Mouse (Mus musculus) kidney, adult 18-20 months (tissue): ENCODE measurements at regions not wholly inside any gene's neighbourhood (a gene's known extent, or its start where the extent isn't known, plus 50 kb on each side); places are given as distances from the start of the nearest gene placed in this dataset.

Experiments used
- DNase-seq: peaks from one replicate; pipeline ENCODE4 v3.0.0; 2021

DNA sequence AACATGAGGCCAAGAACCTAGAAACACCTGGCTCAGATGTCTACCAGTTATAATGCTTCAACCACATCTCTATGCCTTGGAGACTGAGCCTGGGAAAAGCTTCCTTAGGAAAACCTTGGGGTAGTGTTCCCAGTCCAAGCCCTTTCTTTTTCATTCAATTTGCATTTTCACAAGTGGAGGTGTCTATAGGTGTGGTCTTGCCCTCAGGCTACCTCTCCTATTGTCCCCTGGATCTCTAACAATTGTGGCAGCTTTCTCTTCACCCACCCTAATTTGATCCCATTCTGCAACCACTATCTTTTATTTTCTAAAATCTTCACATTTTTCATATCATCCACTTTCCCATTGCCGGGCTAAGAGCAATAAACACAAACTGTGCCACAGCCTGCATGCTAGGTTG lies 251.0 kb upstream of the Rbms1 start:
- DNase-seq: no peak

- DNase-seq: no peak
Observed at GRCm38 (mm10) chr2:61201387-61201786, 238.4 kb upstream of the Rbms1 start.

DNA sequence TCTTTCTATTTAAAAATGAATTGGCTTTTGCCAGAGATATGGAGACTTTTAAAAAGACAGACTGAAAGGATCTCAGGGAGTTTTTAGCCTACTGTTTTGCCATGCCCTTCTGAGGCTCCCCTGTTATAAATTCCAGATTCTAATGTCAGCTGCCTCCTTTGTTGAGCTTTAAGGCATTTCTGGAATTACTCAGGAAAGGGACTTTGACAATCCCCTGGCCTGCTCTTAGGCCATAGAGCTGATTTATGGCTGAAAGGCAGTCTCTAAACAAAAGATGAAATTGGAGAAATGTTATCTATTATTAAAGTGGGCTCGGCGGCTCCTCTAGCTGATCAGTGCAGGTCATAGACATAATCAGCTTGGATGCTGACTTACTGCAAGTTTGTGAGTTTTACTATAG lies 231.0 kb upstream of the Rbms1 start:
- DNase-seq: no peak

DNA sequence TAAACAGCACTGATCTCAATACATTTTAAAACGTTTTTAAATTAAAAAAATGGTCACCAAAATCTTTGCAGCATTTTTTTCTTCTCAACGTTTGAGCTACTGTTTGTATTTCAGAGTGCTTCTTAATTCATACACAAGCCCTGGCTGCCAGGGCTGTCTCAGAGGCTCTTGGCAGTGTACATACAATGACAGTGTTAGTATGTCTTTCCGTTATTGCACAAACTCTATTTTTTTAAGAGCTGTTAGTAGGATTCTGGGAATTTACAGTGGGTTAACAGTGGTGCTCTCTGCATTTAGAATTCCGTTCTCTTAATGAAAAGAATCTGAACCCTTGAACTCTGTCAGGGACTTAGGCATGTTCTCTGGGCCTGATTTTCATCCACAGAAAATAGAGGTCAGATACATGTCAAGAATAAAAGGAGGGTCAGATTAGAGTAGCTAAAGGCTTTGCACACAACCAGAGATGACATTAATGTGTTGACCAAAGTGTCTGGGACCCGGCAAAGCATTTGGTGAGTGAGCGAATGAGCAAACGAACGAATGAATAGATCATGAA lies 219.5 kb upstream of the Rbms1 start:
- DNase-seq: no peak

DNA sequence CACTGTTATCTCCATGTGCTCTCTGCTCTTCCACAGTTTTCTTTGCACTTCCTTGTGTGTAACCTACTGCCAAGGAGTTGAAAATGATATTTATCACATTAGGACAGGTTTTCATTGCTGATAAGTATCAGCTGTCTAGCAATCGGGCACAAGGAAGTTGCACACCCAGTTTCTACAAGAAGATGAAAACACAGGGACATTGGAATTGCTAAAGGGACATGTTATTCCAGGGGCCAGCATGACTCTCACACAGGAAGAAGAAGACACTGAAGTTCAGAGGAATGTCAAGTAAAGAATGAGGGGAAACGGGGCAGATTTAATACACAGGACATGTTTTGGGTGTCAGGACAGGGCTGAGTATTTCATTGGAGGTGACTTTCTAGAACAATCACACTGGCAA lies 214.8 kb upstream of the Rbms1 start:
- DNase-seq: no peak

GRCm38 (mm10) chr2:61176807-61177206 lies 213.8 kb upstream of the Rbms1 start:
- DNase-seq: peak; percentile 21

GRCm38 (mm10) chr2:61173581-61173980 lies 210.6 kb upstream of the Rbms1 start:
- DNase-seq: no peak

DNA sequence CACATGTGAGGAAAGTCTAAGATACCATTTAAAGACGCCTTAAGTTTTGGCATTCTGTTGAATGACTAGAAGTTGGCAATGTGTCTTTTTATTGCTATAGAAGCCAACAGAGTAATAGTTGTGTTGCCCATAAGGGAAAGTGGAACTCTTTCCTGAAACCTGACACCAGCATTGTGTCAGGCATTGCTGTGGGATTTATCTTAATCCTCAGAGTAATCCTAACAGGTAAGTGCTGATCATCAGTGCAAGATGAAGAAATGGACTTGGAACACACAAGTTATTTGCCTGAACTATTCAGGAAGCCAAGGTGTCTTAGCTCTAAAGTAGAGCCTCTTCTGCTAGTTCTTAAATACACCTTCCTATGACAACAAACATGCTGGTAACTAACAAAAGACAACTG lies 198.3 kb upstream of the Rbms1 start:
- DNase-seq: no peak

DNA sequence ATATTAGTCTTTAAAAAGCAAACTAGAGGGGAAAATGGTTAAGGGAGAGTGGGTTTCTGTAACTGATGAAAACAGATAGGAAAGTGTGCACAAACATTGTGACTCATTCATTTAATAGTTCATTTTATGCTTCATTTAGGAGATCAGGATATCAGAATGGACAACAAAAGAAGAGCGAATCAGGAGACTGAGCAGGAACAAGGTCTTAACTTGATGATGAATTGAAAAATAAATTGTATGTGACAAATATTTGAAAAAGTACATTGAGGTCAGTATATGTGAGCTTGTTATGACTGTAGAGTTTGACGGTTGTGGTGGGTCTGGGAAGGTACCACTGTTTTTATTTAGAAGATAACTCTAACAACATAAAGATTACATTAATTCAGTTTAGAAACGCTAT lies 196.8 kb upstream of the Rbms1 start:
- DNase-seq: no peak

DNA sequence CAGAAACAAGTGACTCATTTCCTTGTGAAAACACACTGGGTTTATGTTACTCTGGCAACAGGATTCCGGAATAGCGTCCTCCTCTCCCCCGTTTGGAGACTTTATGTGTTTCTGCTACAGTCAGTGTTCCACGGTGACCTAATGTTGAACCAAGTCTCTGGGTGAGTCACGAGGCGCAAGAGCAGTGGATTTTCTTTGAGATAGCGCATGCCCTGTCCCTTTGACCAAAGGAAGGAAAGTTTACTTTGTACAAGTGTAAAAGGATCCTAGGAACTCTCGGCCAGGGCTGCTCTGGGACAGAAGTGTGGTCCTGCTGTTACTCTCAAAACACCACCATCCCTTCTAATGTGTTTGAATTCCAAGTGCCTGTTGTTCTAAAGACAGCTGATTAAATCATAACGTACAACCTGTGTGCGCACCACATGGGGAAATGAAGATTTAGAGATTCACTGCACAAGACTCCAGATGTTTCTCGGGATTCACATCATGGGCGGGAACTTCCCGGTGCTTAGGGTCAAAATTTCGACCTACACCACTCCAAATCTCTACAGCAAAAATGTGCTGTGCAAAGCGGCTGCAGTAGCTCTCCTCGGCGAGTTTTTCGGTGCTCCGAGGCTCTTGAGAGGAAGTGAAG lies 176.1 kb upstream of the Rbms1 start:
- DNase-seq: peak; percentile 50

DNA sequence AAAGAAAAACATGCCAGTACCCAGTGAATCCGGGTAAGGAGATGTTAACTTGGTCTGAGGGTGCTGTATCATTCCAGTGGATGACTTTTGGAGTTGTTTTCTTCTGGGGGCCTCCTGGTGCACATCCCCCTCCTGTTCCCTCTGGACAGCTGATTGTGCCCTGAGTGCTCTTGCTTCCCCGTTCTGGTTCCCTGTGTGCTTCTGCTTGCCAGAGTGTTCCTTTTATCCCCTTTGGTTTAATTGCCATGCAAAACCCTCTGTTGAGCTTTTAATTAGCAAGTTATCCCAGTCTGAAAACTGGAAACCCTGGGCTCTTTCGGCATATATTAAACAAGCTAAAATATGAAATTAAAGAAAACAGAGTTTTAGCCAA lies 175.6 kb upstream of the Rbms1 start:
- peak; percentile 11 for DNase-seq

GRCm38 (mm10) chr2:61137378-61137777 lies 174.4 kb upstream of the Rbms1 start:
- DNase-seq: no peak

DNA sequence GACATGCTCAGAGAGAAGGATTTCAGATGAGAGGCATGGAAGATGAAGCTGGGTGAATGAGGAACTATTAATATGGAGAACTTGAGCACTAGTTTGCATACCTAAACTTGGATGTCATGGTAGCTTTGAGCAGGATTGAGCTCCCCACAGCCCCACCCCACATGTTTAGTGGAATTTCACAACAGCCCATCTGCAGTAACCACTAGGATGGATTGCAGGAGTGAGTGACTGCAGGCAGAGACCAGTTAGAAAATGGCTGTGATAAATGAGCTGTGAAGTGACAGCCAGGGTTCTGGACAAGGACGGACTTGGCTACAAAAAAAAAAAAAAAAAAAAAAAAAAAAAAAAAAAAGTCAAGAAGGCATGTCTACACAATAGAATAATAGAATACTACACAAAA lies 173.9 kb upstream of the Rbms1 start:
- no peak for DNase-seq

- no peak for DNase-seq
Observed at GRCm38 (mm10) chr2:61123046-61123806, 160.2 kb upstream of the Rbms1 start.

- no peak for DNase-seq
Observed at GRCm38 (mm10) chr2:61121281-61121680, 158.3 kb upstream of the Rbms1 start.

DNA sequence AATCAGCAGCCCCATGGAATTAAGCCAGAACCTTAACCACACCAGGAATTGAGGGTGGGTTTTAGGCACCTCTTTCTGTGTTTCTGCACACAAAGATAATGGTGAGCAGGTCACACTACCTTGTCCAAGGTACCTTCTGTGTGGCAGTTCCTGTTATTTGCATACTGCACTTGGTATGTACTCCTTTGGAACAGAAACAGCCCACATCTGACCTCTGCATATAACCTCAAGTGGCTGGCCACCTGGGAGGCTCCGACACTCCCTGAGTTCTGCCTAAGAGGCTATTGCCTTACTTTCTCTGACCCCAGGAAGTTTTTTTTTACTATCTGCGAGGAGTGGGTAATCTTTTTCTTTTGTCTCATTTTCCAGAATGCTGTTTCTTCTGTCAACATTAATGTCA lies 151.6 kb upstream of the Rbms1 start:
- no peak for DNase-seq

DNA sequence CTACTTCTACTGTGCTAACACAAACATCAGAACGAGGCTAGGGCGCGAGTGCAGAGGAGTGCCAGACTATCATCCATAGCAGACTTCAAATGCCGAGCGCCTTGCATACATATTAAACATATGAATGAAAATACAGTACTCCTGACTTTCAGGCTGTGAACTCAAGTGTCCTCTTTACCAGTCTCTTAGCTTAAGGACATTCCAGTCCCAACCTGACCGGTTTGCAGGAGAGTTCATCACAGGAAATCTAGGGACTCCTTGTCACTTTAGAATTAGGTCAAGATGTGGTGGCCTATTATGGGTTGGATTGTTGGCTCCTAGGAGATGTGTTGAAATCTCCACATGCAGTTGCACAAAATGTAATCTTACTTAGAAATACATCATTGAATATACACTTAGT lies 150.9 kb upstream of the Rbms1 start:
- DNase-seq: no peak

DNA sequence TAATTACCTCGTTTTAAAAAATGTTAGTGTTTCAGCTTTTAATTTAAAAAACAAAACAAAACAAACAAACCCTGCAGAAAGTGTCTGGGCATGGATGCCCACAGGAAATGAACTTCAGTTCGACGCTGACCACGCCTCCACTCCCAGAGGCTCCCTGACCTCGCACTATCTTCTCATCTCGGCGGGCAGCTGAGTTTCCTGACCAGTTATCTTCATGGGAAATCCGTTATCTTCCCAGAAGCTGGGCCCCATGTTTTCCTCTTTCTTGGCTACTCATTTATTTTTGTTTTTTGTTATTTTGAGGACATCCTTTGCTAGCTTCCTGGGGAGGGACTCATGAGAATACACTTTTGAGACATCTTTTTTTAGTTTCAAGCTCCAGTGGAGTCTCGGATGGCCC lies 147.6 kb upstream of the Rbms1 start:
- DNase-seq: peak; percentile 43

DNA sequence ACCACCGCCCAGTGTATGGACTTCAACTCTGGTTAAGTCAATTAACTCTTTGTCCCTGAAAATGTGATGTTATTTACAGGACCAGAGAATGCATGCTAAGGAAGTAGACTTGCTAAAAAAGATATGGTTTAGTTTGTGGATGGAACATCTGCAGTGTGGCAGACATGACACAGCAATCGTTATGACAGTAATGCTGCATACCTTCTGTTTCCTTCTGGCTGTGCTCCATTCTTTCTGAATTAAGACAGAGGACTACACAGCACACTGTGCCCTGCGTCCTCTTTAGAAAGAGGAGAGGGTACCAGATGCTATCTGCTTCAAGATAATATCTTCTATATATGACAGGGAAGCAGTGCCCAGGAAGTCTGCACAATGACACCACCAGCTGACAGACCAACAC lies 146.6 kb upstream of the Rbms1 start:
- DNase-seq: no peak

- no peak for DNase-seq
Observed at GRCm38 (mm10) chr2:61105169-61105568, 142.2 kb upstream of the Rbms1 start.

GRCm38 (mm10) chr2:61100854-61101253 lies 137.9 kb upstream of the Rbms1 start:
- no peak for DNase-seq

DNA sequence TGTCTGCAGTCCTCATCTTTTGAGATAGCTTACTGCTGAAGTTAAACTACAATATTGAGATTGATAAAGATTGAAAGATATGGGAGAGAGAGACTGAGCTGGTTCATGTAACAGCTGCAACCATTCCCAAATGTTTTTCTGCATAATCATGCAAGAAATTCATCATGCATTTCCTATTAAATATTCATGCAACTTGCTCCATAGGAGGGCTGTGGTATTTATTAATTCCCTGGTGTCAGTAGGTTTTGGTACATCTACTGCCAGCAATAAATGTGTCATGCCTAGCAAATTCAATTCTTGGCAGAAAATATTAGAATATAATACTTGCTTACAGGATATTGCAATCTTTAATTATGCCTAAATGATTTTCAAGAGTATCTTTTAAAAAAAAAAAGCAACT lies 125.5 kb upstream of the Rbms1 start:
- DNase-seq: no peak

DNA sequence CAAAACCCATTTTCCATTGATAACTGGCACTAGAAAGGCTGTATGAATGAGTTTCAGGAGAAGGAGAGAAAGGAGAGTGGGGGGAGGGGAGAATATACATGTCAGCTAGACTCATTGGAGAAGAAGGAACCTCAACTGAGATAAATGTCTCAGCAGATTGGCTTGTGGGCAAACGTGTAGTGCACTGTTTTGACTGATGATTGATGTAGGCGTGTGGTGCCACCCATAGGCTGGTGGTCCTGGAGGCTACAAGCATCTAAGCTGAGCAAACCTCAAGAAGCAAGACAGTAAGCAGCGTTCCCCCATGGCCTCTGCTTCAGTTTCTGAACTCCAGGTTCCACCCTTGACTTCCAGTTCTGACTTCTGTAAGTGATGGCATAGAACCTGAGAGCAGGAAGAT lies 121.8 kb upstream of the Rbms1 start:
- DNase-seq: no peak

- DNase-seq: no peak
Observed at GRCm38 (mm10) chr2:61083100-61083499, 120.1 kb upstream of the Rbms1 start.

DNA sequence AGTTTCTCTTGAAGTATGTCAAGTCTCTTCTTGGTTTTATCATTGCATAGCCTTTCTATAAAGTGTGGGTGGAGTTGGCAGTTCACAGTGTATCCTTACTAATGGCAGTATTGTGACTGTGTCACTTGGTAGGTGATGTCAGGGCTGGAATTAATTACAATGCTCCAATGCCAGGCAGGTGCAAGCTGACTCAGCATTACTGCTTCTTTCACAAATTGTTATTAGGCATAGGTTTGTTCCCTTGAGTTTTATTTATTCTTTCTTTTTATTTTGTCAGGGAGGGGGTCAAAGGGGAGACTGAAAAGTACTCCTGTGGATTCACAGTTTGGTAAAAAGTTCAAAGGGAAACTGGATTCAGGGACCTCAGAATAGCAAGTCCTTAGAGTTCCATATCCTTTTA lies 119.6 kb upstream of the Rbms1 start:
- no peak for DNase-seq
